Mouse (Mus musculus) heart, postnatal 0 days (tissue): Measurements from ENCODE around the gene Fam19a3.

Source experiments
- CTCF ChIP-seq: IDR thresholded peaks from 2 replicates; pipeline ENCODE4 v1.5.1; 2016; ENCODE audit warnings: antibody characterized with exemption, control low read depth, low read depth
- EP300 ChIP-seq: IDR thresholded peaks from 2 replicates; pipeline ENCODE4 v1.6.1; 2016; ENCODE audit warnings: antibody characterized with exemption, low read depth

GRCm38 (mm10) chr3:104820426-104820825 lies 38.8 kb upstream of the Fam19a3 start:
- no peak for TF ChIP-seq EP300
- no peak for TF ChIP-seq CTCF
